Mouse (Mus musculus) intestine, postnatal 0 days (tissue): ENCODE measurements at regions not wholly inside any gene's neighbourhood (a gene's known extent, or its start where the extent isn't known, plus 50 kb on each side); places are given as distances from the start of the nearest gene placed in this dataset.

ENCODE experiments used
- ATAC-seq: fragments of 200-750 bp; cut with Nextera tagmentation; 2 replicates; pipeline ENCODE4 v1.8.0; 2017; ENCODE audit warnings: mild to moderate bottlenecking, moderate TSS enrichment, moderate library complexity
- H3K27ac ChIP-seq: fragments of 300-500 bp; sonication (generic); 2 replicates; pipeline ENCODE4 v1.5.1; 2014; ENCODE audit warnings: mild to moderate bottlenecking, low read depth, low read length, moderate library complexity
- H3K27me3 ChIP-seq: fragments of 300-500 bp; sonication (generic); replicated peaks from 2 replicates; pipeline ENCODE4 v1.6.1; 2014; ENCODE audit warnings: low read length, mixed read lengths; ENCODE audit not compliant: control insufficient read depth, insufficient read depth
- H3K36me3 ChIP-seq: fragments of 300-500 bp; sonication (generic); 2 replicates; pipeline ENCODE4 v1.6.1; 2014; ENCODE audit warnings: mild to moderate bottlenecking, moderate library complexity; ENCODE audit not compliant: control insufficient read depth, insufficient read depth
- H3K4me1 ChIP-seq: fragments of 300-500 bp; sonication (generic); replicated peaks from 2 replicates; pipeline ENCODE4 v1.6.1; 2014; ENCODE audit warnings: antibody characterized with exemption, low read length, mixed read lengths; ENCODE audit not compliant: control insufficient read depth, insufficient read depth
- H3K4me2 ChIP-seq: fragments of 300-500 bp; sonication (generic); replicated peaks from 2 replicates; pipeline ENCODE4 v1.6.1; 2014; ENCODE audit warnings: low read depth, mild to moderate bottlenecking, moderate library complexity
- H3K4me3 ChIP-seq: fragments of 300-500 bp; sonication (generic); 2 replicates; pipeline ENCODE4 v1.5.1; 2014; ENCODE audit warnings: low read depth, low read length
- H3K9ac ChIP-seq: fragments of 300-500 bp; sonication (generic); 2 replicates; pipeline ENCODE4 v1.6.1; 2014; ENCODE audit warnings: mild to moderate bottlenecking, low read depth, low read length
- H3K9me3 ChIP-seq: fragments of 300-500 bp; sonication (generic); 2 replicates; pipeline ENCODE4 v1.6.1; 2016; ENCODE audit warnings: mixed run types; ENCODE audit not compliant: control insufficient read depth
- CTCF ChIP-seq: sonication (generic); IDR thresholded peaks from 2 replicates; pipeline ENCODE4 v1.5.1; 2016; ENCODE audit warnings: low read depth, mild to moderate bottlenecking, control low read depth, antibody characterized with exemption, moderate library complexity
- WGBS: fragments of 180-500 bp; shearing (Covaris S2); extraction: QIAGEN DNeasy Blood & Tissue Kit; methylation state at CpG from one replicate; pipeline ENCODE4 v1.1.7; 2014; 5-methylcytosine and 5-hydroxymethylcytosine counted together

DNA sequence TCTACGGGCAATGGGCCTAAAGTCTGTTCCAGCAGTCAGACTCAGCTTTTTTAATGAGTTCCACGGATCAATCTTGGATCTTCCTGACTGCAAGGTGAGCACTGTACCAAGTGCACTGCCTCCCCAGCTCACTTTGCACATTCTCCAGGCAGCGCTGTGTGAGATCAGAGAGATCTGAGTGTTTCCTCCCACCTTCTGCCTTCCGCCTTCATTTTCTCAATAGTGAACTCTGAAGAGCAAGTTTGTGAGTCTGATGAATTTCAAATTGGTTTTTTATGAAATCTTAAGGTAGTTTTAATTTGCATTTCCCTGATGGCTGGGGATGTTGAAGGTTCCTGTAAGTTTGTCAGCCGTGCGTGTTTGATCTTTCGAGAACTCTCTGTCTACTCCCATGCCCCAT lies 176.7 kb upstream of the Dio3 start:
- ATAC-seq = no peak
- H3K9ac ChIP-seq = no peak overlapping the region
- H3K27me3 ChIP-seq = no peaks in the 10 kb centered on the region
- no peaks in the 10 kb centered on the region for H3K9me3 ChIP-seq
- no peak overlapping the region for H3K4me3 ChIP-seq
- TF ChIP-seq CTCF = no peak
- H3K27ac ChIP-seq = no peak overlapping the region
- 87% methylated on average over 7 of the region's 7 CpGs for WGBS
- H3K4me1 ChIP-seq = no peaks in the 10 kb centered on the region
- no peak overlapping the region for H3K4me2 ChIP-seq
- H3K36me3 ChIP-seq = no peaks in the 10 kb centered on the region

DNA sequence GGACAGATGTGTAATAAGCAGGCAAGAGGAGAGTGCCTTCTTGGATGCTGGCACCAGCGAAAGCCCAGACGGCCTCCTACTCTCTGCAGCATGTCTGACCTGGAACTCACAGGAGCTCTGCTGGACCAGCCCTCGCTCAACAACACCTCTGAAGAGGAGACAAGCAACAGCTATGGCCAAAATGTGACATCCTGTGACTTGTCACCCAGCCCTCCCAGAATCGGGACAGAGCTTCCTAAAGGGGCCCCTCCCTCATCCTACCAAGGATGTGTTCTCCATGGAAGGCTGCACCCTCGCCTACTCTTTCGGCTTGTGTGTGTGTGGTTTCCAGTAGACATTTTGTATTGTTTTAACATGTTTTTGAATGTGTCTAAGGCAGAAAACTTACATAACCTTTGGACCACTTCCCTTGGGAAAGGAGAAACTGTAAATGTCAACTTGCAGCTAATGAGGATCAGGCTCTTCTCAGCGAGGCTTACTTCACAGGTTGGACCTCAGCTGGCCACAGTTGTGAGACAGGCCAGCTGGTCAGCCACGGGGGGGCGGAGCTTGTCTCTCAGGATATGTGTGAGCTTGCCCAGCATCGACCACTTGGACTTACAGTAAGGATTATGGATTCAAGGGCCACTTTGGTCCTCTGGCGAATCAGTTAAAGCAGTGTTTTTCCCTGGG lies 166.7 kb upstream of the Dio3 start:
- TF ChIP-seq CTCF = no peak
- Histone ChIP-seq H3K9ac (no peak overlapping the region), H3K4me1 (no peaks in the 10 kb centered on the region), H3K36me3 (no peaks in the 10 kb centered on the region), H3K27me3 (no peaks in the 10 kb centered on the region), H3K27ac (no peak overlapping the region), H3K9me3 (no peaks in the 10 kb centered on the region), H3K4me2 (no peak overlapping the region), H3K4me3 (no peak overlapping the region)
- no peak for ATAC-seq
- WGBS = 64% methylated on average over 11 of the region's 11 CpGs

DNA sequence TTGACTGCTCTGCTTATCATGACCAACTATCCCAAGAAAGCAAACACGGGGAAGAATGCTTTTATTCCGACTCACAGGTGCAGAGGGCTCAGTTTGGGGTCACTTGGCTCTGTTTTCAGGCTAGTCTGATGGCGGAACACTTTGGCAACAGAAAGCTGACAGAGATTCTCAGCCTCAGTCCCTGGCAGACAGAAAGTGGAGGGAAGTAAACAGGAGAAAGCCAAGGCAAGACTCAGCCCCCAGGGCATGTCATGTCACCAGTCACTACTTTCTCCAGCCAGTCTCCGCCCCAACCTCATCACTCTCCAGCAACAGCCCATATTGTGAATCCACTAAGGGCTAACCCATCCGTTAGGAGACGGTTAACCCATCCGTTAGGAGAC lies 166.2 kb upstream of the Dio3 start:
- Histone ChIP-seq H3K36me3 (no peaks in the 10 kb centered on the region), H3K4me3 (no peak overlapping the region), H3K27me3 (no peaks in the 10 kb centered on the region), H3K9ac (no peak overlapping the region), H3K4me1 (no peaks in the 10 kb centered on the region), H3K4me2 (no peak overlapping the region), H3K27ac (no peak overlapping the region), H3K9me3 (no peaks in the 10 kb centered on the region)
- TF ChIP-seq CTCF = no peak
- 83% methylated on average over 7 of the region's 7 CpGs for WGBS
- no peak for ATAC-seq

DNA sequence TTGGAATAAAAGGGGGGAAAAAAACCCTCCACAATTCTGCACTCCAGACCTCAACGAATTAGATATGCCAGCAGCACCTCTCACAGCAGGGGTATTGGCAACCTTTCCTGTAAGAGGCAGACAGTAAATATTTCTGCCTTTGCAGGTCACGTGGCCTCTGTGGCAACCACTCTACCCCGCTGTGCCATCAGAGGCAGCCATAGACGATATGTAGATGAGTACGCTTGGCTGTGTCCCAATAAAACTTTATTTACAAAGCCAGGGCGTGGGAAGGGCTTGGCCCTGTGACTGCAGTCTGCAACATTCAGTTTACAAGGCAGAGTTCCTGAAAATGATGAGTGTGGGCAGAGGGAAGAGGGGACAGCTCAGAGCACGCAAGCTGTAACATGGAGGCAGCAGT lies 158.7 kb upstream of the Dio3 start:
- ATAC-seq = peak; percentile 33; the same call in 1 of the 2 replicates
- 51% methylated on average over 7 of the region's 7 CpGs for WGBS

DNA sequence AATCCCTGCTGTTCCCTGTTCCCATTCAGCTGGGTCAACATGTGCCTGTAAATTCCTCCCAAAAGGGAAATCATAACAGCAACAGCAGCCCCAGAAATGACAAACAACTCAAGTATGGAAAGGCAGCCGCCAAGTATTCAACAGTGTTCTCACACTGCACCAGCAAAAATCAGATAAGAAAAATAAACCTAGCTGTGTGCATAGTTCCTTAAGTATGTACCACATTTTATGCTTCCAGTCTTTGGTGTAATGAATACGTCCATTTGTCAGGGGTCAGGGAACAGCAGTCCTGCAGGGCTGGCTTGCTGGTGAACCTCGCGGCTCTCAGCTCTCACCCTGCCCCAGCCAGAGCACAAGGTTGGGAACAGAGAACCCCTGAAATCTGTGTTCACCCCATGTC lies 155.9 kb upstream of the Dio3 start:
- H3K27ac ChIP-seq = no peak overlapping the region
- no peak for TF ChIP-seq CTCF
- no peaks in the 10 kb centered on the region for H3K9me3 ChIP-seq
- WGBS = 29% methylated on average over 4 of the region's 4 CpGs
- no peaks in the 10 kb centered on the region for H3K27me3 ChIP-seq
- no peaks in the 10 kb centered on the region for H3K36me3 ChIP-seq
- ATAC-seq = no peak
- no peaks in the 10 kb centered on the region for H3K4me1 ChIP-seq
- no peak overlapping the region for H3K4me2 ChIP-seq
- no peak overlapping the region for H3K9ac ChIP-seq
- H3K4me3 ChIP-seq = no peak overlapping the region

More for the DNA sequence above, 158.7 kb upstream of the Dio3 start:
- Histone ChIP-seq H3K4me1 (no peaks in the 10 kb centered on the region), H3K27me3 (no peaks in the 10 kb centered on the region), H3K4me3 (no peak overlapping the region), H3K36me3 (no peaks in the 10 kb centered on the region), H3K9me3 (no peaks in the 10 kb centered on the region), H3K9ac (no peak overlapping the region), H3K4me2 (no peak overlapping the region), H3K27ac (no peak overlapping the region)
- TF ChIP-seq CTCF = no peak

DNA sequence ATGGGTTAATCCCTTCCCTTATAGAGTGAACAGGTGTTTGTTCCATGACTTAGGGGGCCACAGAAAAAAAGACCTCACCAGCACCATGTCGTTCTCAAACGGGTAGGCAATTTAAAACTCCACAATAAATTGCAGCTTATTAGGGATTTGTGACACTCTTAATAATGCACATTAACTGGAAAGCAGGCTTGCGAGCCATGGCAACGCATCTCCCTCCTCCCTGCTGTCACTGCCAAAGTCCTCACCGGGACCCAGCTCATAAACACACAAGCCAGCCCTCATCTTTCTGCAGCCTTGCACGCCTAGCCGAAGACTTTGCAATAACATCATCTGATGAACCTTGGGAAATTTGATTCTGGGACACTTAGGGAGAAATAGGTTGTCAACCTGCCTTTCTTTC lies 152.3 kb upstream of the Dio3 start:
- no peaks in the 10 kb centered on the region for H3K9me3 ChIP-seq
- H3K4me2 ChIP-seq = no peak overlapping the region
- ATAC-seq = no peak
- H3K27ac ChIP-seq = no peak overlapping the region
- no peaks in the 10 kb centered on the region for H3K36me3 ChIP-seq
- H3K9ac ChIP-seq = no peak overlapping the region
- no peak for TF ChIP-seq CTCF
- no peaks in the 10 kb centered on the region for H3K4me1 ChIP-seq
- H3K4me3 ChIP-seq = no peak overlapping the region
- no peaks in the 10 kb centered on the region for H3K27me3 ChIP-seq
- 81% methylated on average over 7 of the region's 7 CpGs for WGBS

DNA sequence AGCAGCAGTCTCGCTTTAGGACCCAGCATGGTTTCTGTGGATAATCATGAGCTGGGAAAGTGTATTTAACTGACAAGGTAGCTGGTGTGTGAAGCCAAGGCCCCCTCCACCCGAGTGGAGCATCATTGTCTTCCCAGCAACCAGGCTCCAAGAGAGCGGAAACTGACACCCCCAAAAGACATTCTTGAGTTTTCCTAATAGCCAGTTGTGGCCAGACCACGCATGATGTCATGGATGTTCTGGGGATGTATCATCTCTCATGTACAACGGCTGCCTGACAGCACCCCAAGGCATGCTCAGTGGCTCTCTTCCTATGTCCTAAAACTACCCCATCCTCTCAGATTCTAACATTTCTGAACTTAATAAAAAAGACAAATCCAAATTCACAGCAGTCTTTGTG lies 133.5 kb upstream of the Dio3 start:
- H3K36me3 ChIP-seq = no peaks in the 10 kb centered on the region
- no peaks in the 10 kb centered on the region for H3K4me1 ChIP-seq
- H3K27me3 ChIP-seq = no peaks in the 10 kb centered on the region
- TF ChIP-seq CTCF = no peak
- H3K9ac ChIP-seq = no peak overlapping the region
- H3K4me2 ChIP-seq = no peak overlapping the region
- H3K4me3 ChIP-seq = no peak overlapping the region
- WGBS = 74% methylated on average over 5 of the region's 5 CpGs
- 0 out of 2 replicates have a peak, but pooled peaks cover 2% of the 10 kb centered on the region for H3K9me3 ChIP-seq
- no peak overlapping the region for H3K27ac ChIP-seq
- no peak for ATAC-seq
